Mouse (Mus musculus) liver, embryonic 14.5 days (tissue): ENCODE results near the gene Asah2. TPM values are rescaled to one million over a fixed set of nuclear protein-coding genes. Genes with fewer than 3 reads are reported as not detected.

Experiments used
- ATAC-seq: fragments of 200-750 bp; cut with Nextera tagmentation; 2 replicates; pipeline ENCODE4 v1.8.0; 2017; ENCODE audit warnings: moderate number of reproducible peaks, mild to moderate bottlenecking, moderate library complexity; ENCODE audit not compliant: insufficient read depth
- DNase-seq, 3 experiments: peaks; one replicate each; pipeline ENCODE4 v3.0.0-alpha.2; 2012 to 2013; ENCODE audit warnings: low read depth in 3 of 3, low spot score in 3 of 3
- H3K27ac ChIP-seq: fragments of 300-500 bp; sonication (generic); 2 replicates; pipeline ENCODE4 v1.5.1; 2014; ENCODE audit warnings: moderate library complexity, mild to moderate bottlenecking, control low read depth, inconsistent platforms
- H3K27me3 ChIP-seq: fragments of 300-500 bp; sonication (generic); 2 replicates; pipeline ENCODE4 v1.6.1; 2014; ENCODE audit warnings: mild to moderate bottlenecking, low read length, moderate library complexity; ENCODE audit not compliant: control insufficient read depth, insufficient read depth
- H3K36me3 ChIP-seq: fragments of 300-500 bp; sonication (generic); replicated peaks from 2 replicates; pipeline ENCODE4 v1.6.1; 2014; ENCODE audit warnings: low read depth; ENCODE audit not compliant: control insufficient read depth, insufficient read depth
- H3K4me1 ChIP-seq, 2 experiments: fragments of 200-500 bp in 1 of 2; fragments of 300-500 bp in 1 of 2; sonication (generic) in 1 of 2; replicated peaks; 2 replicates each; pipeline ENCODE4 v1.6.1; 2012 to 2014; ENCODE audit warnings: antibody characterized with exemption in 1 of 2, inconsistent platforms in 1 of 2, low read length in 1 of 2; ENCODE audit not compliant: control insufficient read depth in 2 of 2, insufficient read depth in 2 of 2
- H3K4me2 ChIP-seq: fragments of 300-500 bp; sonication (generic); 2 replicates; pipeline ENCODE4 v1.6.1; 2014; ENCODE audit warnings: low read depth, mild to moderate bottlenecking, control low read depth, moderate library complexity
- H3K4me3 ChIP-seq, 2 experiments: fragments of 200-500 bp in 1 of 2; fragments of 300-500 bp in 1 of 2; sonication (generic) in 1 of 2; 2 replicates each; pipeline ENCODE4 v1.5.1; 2012 to 2014; ENCODE audit warnings: low read depth in 2 of 2, low read length in 2 of 2, mild to moderate bottlenecking in 2 of 2, control low read depth in 1 of 2, inconsistent platforms in 1 of 2, moderate library complexity in 1 of 2; ENCODE audit not compliant: insufficient read depth in 1 of 2
- H3K9ac ChIP-seq: fragments of 300-500 bp; sonication (generic); replicated peaks from 2 replicates; pipeline ENCODE4 v1.6.1; 2014; ENCODE audit warnings: mild to moderate bottlenecking, control low read depth, moderate library complexity
- H3K9me3 ChIP-seq: fragments of 300-500 bp; sonication (generic); 2 replicates; pipeline ENCODE4 v1.6.1; 2016; ENCODE audit warnings: low read length, mixed read lengths; ENCODE audit not compliant: control insufficient read depth
- CTCF ChIP-seq: IDR thresholded peaks from 2 replicates; pipeline ENCODE4 v1.5.1; 2016; ENCODE audit warnings: antibody characterized with exemption, low read depth, control low read depth
- EP300 ChIP-seq: IDR thresholded peaks from 2 replicates; pipeline ENCODE4 v1.6.1; 2016; ENCODE audit warnings: antibody characterized with exemption, low read depth
- WGBS: fragments of 180-500 bp; shearing (Covaris S2); extraction: QIAGEN DNeasy Blood & Tissue Kit; methylation state at CpG from one replicate; pipeline ENCODE4 v1.1.7; 2014; ENCODE audit not compliant: insufficient replicate concordance; 5-methylcytosine and 5-hydroxymethylcytosine counted together
- polyA plus RNA-seq, 2 experiments: library from polyadenylated mRNA; depleted of rRNA in 1 of 2; stranded (reverse) in 1 of 2; unstranded in 1 of 2; fragments of >200 nt; fragmentation: Nextera tagmentation in 1 of 2; extraction: Ambion mirVana in 1 of 2; gene quantifications; 2 replicates each; pipeline versions ENCODE4 v1.2.1 to v1.2.3; 2012 to 2014

Gene Asah2
- polyA plus RNA-seq, 2 experiments: 0.29 to 0.78 TPM

DNA sequence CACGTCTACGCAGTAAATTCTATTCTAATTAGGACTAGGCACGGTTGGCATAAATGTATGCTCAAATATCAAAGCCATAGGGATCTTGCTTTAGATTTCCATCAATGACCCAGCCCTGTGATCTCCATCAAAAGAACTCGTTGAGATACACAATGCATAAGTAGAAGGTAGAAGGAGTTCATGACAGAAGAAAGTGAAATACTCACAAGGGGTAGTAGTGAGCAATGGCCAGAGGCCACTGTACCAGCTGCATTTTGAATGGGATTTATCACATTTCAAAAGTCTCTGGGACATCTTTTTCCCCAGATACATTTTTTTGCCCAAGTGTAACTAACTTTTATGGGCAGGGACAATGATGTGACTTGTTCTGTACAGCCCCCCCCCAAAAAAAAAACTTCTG is 153.7 kb downstream of the Asah2 start:
- H3K4me3 ChIP-seq: no peak overlapping the region
- 66% methylated on average over 4 of the region's 4 CpGs for WGBS
- no peaks in the 10 kb centered on the region; a peak in 1 of 4 replicates for H3K4me1 ChIP-seq
- no peaks in the 10 kb centered on the region for H3K36me3 ChIP-seq
- H3K9ac ChIP-seq: no peak overlapping the region
- no peaks in the 10 kb centered on the region for H3K9me3 ChIP-seq
- no peak overlapping the region for H3K4me2 ChIP-seq
- no peak overlapping the region for H3K27ac ChIP-seq
- DNase-seq: no peak
- ATAC-seq: no peak
- H3K27me3 ChIP-seq: no peaks in the 10 kb centered on the region
- TF ChIP-seq CTCF (no peak), EP300 (no peak)

DNA sequence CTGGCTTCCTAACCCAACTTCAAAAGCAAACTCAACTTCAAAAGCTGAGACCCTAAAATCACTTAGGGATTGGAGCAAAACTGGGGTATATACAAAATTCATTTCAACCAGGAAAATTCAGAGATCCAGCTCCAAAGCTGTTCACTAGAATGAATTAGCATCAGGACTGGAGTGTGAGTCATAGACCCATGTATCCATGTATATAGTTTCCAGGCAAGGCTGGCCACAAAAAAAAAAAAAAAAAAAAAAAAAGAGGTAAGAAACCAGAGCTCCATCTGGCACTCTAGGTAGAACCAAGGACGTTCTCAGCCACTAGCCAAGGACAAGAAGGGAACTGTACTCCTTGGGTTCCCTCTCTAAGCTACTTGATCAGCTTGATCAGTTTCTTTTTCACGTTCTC is 154.2 kb downstream of the Asah2 start:
- H3K4me3 ChIP-seq: no peak overlapping the region
- no peak overlapping the region for H3K4me2 ChIP-seq
- H3K9ac ChIP-seq: no peak overlapping the region
- DNase-seq (no peak), ATAC-seq (no peak)
- H3K27ac ChIP-seq: no peak overlapping the region
- 66% methylated on average over 2 of the region's 2 CpGs for WGBS
- no peaks in the 10 kb centered on the region; a peak in 1 of 4 replicates for H3K4me1 ChIP-seq
- no peaks in the 10 kb centered on the region for H3K27me3 ChIP-seq
- no peaks in the 10 kb centered on the region for H3K9me3 ChIP-seq
- no peaks in the 10 kb centered on the region for H3K36me3 ChIP-seq
- TF ChIP-seq EP300: no peak
- TF ChIP-seq CTCF: no peak

DNA sequence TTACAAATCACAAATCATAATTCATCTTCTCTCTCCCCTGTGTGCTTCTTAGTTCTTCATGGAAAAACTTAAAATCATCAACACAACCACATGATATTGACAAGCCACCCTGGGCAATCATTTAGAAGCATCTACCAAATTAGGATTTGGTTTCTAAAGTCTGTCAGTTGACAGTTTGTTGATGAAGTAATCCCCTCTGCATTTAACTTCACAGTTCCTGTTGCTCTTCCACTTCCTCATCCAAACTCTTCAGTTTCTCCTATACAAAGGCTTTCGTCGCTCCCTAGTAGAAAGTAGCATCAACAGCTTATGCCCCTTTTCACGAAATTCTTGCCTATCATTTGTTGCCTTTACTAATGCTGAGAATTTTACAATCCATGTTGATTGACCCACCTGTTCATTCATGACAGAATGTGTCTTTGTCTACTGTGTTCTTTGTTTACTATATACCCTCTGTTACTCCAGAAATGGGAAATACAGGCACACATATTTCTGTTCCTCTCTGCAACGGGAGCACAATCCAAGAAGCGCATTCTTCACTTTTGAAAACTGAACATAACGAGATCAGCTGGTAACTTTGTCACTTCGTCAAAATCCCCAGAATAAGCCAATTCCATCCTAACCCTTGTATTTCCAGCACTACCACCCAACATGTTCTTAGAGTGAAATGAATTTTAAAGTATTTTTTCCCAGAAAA is 157.1 kb downstream of the Asah2 start:
- TF ChIP-seq CTCF (no peak), EP300 (no peak)
- Histone ChIP-seq H3K36me3 (no peaks in the 10 kb centered on the region), H3K27me3 (no peaks in the 10 kb centered on the region), H3K4me1 (no peaks in the 10 kb centered on the region; a peak in 1 of 4 replicates), H3K4me2 (no peak overlapping the region), H3K4me3 (no peak overlapping the region), H3K9ac (no peak overlapping the region), H3K9me3 (no peaks in the 10 kb centered on the region), H3K27ac (no peak overlapping the region)
- ATAC-seq (no peak), DNase-seq (no peak)
- WGBS: 31% methylated on average over 7 of the region's 7 CpGs

Other genes with a start within 250 kb of the Asah2 start
- gene A1cf, start 239.4 kb downstream of the Asah2 start, polyA plus RNA-seq (2012; rRNA removed): 4.8 and 6.3 TPM in 2 replicates
- 3.4 and 5.2 TPM in 2 replicates for gene A1cf, start 239.4 kb downstream of the Asah2 start, polyA plus RNA-seq (2014; fragmentation: Nextera tagmentation; extraction: Ambion mirVana)